Mouse (Mus musculus): ENCODE results near the gene Fastkd3.

Fastkd3 gene

DNA sequence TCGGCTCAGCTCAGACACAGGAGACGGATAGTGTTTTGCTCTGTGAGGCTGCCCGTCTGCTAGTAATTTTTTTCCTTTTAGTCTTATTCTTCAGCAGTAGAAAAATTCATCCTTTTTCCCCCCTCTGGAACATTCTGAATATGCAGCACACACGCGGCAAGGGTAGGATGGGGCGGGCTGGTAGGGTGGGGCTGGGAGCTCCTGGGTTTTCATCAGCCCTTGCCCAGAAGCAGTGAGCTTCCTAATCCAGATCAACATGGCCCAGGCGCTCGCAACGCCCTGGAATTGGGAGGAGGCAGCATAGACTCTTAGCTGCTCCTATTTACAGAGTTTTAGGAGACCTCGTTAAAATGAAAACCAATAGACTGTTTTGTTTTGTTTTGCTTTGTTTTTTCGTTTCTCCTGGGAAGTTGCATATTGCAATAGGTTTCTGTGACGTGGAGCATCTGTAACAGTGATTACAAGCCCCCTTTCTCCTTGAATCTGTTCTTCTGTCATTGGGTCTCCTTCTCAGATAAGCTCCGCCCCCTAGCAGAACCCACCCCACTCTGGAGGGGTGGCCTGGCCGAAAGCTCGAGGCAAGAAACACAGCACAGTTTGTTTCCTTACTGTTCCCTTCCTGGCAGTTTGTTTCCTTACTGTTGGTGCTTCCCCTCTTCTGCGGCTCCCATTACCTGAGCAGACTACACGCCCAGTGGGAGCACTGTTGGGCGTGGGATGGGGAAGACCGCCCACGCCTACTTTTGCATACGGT is 25.8 kb downstream of the Fastkd3 start:
- peak; percentile 21 for DNase-seq (ENCODE audit: low spot score)

DNA sequence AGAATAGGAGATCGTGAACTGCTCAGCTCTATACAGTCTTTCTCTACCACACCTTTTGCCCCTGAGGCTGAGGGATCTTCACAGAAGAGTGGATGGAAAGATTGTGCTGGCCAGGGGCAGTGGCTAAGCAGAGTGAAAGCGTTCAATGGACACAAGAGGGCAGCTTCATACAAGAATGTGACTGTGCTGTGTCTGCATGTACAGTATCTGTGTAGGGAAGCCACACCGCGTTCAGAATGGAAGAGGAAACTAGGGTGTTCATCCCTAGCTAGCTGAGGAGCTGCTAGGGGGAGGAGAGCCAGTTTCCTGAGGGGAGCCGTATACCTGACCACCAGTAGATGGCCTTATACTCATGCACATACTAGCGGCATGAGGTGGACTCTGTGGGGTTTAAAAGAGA is 40.8 kb downstream of the Fastkd3 start:
- no peak for DNase-seq (ENCODE audit: low spot score)

DNA sequence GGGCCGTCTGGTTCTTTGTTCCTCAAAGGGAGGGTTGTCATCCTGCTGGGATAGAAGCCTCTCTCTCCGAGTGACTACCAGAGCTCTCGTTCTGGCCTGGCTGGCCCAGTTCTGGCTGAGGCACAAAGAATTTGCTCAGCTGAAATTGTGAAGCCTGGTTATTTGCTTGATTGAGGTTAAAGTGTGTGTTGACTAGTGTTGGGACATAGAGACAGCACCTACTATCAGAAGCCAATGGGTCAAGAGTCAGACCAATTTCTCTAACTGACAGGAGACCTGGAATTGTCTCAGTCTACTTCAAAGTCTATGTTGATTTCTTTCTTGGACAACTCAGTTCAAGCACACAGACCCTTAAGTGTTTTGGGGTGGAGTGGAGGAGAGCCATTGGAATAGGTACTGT is 45.0 kb downstream of the Fastkd3 start:
- no peak for DNase-seq (ENCODE audit: low spot score)

Data from embryo, embryonic 10 days (tissue).